Mouse (Mus musculus) kidney, embryonic 16.5 days (tissue): ENCODE results near the gene Gstm7. TPM values are rescaled to one million over a fixed set of nuclear protein-coding genes. Genes with fewer than 3 reads are reported as not detected.
A peak's percentile ranks its signal among the peaks of the same experiment; 100 is the strongest.

ENCODE experiments used
- ATAC-seq: fragments of 200-750 bp; cut with Nextera tagmentation; 2 replicates; pipeline ENCODE4 v1.8.0; 2017; ENCODE audit warnings: moderate TSS enrichment; ENCODE audit not compliant: low FRiP score, low TSS enrichment
- H3K27ac ChIP-seq: fragments of 300-500 bp; sonication (generic); 2 replicates; pipeline ENCODE4 v1.5.1; 2014; ENCODE audit warnings: low read length
- H3K27me3 ChIP-seq: fragments of 300-500 bp; sonication (generic); 2 replicates; pipeline ENCODE4 v1.6.1; 2014; ENCODE audit warnings: low read length, control low read depth, mixed read lengths; ENCODE audit not compliant: insufficient read depth
- H3K36me3 ChIP-seq: fragments of 300-500 bp; sonication (generic); 2 replicates; pipeline ENCODE4 v1.6.1; 2014; ENCODE audit warnings: low read length, control low read depth, mixed read lengths; ENCODE audit not compliant: insufficient read depth
- H3K4me1 ChIP-seq: fragments of 300-500 bp; sonication (generic); 2 replicates; pipeline ENCODE4 v1.6.1; 2014; ENCODE audit warnings: low read length, control low read depth, mixed read lengths; ENCODE audit not compliant: insufficient read depth
- H3K4me2 ChIP-seq: fragments of 300-500 bp; sonication (generic); replicated peaks from 2 replicates; pipeline ENCODE4 v1.6.1; 2014; ENCODE audit warnings: low read depth, low read length
- H3K4me3 ChIP-seq: fragments of 300-500 bp; sonication (generic); 2 replicates; pipeline ENCODE4 v1.5.1; 2014; ENCODE audit warnings: mild to moderate bottlenecking, low read length
- H3K9ac ChIP-seq: fragments of 300-500 bp; sonication (generic); replicated peaks from 2 replicates; pipeline ENCODE4 v1.6.1; 2014; ENCODE audit warnings: low read length
- H3K9me3 ChIP-seq: fragments of 300-500 bp; sonication (generic); 2 replicates; pipeline ENCODE4 v1.6.1; 2016; ENCODE audit warnings: low read length, control low read depth
- WGBS: fragments of 180-500 bp; shearing (Covaris S2); extraction: QIAGEN DNeasy Blood & Tissue Kit; methylation state at CpG from one replicate; pipeline ENCODE4 v1.1.7; 2014; 5-methylcytosine and 5-hydroxymethylcytosine counted together
- polyA plus RNA-seq: library from polyadenylated mRNA; unstranded; fragments of >200 nt; fragmentation: Nextera tagmentation; extraction: Ambion mirVana; gene quantifications from 2 replicates; pipeline ENCODE4 v1.2.1, GENCODE M21; 2015

Gstm7 gene
- polyA plus RNA-seq, 1 experiment from 2014 or later = 16.9 TPM

DNA sequence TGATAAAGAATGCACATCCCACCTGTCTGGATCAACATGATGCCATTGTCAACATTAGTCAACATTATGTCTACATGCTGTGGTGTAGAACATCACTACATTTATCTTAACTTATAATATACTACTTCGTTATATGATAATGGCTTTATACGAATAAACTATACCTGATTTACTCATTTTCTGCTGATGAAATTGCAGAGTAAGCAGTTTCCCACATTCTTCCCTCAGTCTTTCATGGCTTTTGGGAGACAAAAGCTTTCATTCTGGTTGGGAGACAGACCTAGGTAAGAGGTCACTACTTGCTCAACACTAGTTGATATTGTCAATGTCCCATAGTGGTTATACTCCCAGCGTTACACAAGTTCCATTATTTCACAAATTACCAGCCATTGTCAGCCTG, 6.3 kb downstream of the Gstm7 start:
- Histone ChIP-seq H3K36me3 (no peaks in the 10 kb centered on the region), H3K9me3 (no peaks in the 10 kb centered on the region), H3K4me1 (no peaks in the 10 kb centered on the region), H3K27me3 (no peaks in the 10 kb centered on the region), H3K4me3 (no peak overlapping the region), H3K4me2 (no peak overlapping the region), H3K27ac (no peak overlapping the region), H3K9ac (no peak overlapping the region)
- WGBS = 89% methylated on average over 3 of the region's 3 CpGs
- no peak for ATAC-seq

- no peaks in the 10 kb centered on the region for H3K36me3 ChIP-seq
- H3K9ac ChIP-seq = no peak overlapping the region
- H3K27me3 ChIP-seq = no peaks in the 10 kb centered on the region
- no peak for ATAC-seq
- WGBS = 91% methylated on average over 5 of the region's 5 CpGs
- no peak overlapping the region for H3K4me3 ChIP-seq
- no peak overlapping the region for H3K4me2 ChIP-seq
- no peak overlapping the region for H3K27ac ChIP-seq
- no peaks in the 10 kb centered on the region for H3K9me3 ChIP-seq
- H3K4me1 ChIP-seq = no peaks in the 10 kb centered on the region
Measured at GRCm38 (mm10) chr3:107920348-107920747, 11.3 kb downstream of the Gstm7 start.

DNA sequence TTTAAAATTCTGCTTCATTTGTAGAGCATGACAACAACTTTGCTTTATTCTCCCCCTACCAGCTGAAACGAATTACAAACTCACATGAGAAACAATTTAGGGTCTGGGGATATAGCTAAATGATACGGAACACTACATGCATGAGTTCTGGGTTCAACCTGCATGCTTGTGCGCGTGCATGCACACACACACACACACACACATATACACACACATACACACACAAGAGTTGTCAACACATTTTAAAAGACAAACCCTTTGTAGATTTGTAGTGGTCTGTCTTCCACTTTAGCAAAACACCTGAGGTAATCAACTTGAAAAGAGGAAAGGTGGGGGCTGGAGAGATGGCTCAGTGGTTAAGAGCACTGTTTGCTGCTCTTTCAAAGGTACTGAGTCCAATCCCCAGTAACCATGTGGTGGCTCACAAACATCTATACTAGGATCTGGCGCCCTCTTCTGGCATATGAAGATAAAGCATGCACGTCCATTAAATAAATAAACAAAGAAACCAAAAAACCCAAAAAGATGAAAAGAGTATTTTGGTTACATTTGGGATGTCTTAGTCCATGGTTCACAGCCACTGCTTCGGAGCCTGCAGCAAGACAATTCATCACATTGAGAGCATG, 13.7 kb downstream of the Gstm7 start:
- Histone ChIP-seq H3K27ac (no peak overlapping the region), H3K36me3 (no peaks in the 10 kb centered on the region), H3K27me3 (no peaks in the 10 kb centered on the region), H3K4me1 (no peaks in the 10 kb centered on the region), H3K4me2 (no peak overlapping the region), H3K9me3 (no peaks in the 10 kb centered on the region; the same call in 1 of the 2 replicates), H3K9ac (no peak overlapping the region), H3K4me3 (no peak overlapping the region)
- ATAC-seq = peak; percentile 63; the same call in 1 of the 2 replicates
- 55% methylated on average over 7 of the region's 7 CpGs for WGBS

DNA sequence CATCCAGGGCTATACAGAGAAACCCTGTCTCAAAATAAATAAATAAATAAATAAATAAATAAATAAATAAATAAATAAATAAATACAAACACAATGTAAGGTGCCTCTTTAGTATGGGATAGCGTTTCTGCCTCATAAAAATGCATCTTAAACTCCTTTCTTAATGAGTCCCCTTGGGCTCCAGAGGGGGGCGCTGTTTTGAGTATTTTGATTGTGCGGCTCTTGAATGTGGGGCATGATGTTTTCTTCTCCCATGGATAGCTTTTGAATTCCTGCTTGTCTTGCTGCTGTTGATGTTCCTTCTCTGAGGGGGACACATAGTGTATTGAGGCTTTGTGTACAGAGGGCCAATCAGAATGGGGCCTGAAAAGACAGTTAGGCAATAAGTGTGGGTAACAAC, 14.5 kb downstream of the Gstm7 start:
- Histone ChIP-seq H3K4me1 (no peaks in the 10 kb centered on the region), H3K27ac (no peak overlapping the region), H3K4me3 (no peak overlapping the region), H3K27me3 (no peaks in the 10 kb centered on the region), H3K9me3 (no peaks in the 10 kb centered on the region; the same call in 1 of the 2 replicates), H3K9ac (no peak overlapping the region), H3K4me2 (no peak overlapping the region), H3K36me3 (no peaks in the 10 kb centered on the region)
- WGBS = 82% methylated on average over 3 of the region's 3 CpGs
- ATAC-seq = no peak

DNA sequence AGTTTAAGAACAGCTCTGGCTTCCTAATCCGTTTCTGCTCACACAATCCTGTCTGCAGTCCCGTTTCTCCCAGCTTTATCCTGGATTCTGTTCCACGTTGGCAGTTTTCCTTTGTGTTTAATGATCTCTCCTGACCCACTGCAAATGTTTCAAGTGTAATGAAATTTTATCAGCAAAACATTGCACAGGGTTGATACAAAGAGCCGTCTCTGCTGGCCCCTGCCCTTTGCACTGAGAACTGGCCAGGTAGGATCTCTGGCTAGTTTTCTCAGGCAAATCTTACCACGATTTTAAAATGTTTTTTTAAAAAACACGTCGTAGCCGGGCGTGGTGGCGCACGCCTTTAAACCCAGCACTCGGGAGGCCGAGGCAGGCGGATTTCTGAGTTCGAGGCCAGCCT, 14.9 kb downstream of the Gstm7 start:
- no peak overlapping the region for H3K4me2 ChIP-seq
- 73% methylated on average over 15 of the region's 15 CpGs for WGBS

GRCm38 (mm10) chr3:107905942-107906341, 25.7 kb downstream of the Gstm7 start:
- WGBS = 41% methylated on average over 6 of the region's 6 CpGs
- ATAC-seq = no peak

More for the DNA sequence above, 14.9 kb downstream of the Gstm7 start:
- Histone ChIP-seq H3K27me3 (no peaks in the 10 kb centered on the region), H3K9ac (no peak overlapping the region), H3K4me1 (no peaks in the 10 kb centered on the region), H3K36me3 (no peaks in the 10 kb centered on the region), H3K9me3 (no peaks in the 10 kb centered on the region; the same call in 1 of the 2 replicates), H3K27ac (no peak overlapping the region), H3K4me3 (no peak overlapping the region)
- no peak for ATAC-seq

DNA sequence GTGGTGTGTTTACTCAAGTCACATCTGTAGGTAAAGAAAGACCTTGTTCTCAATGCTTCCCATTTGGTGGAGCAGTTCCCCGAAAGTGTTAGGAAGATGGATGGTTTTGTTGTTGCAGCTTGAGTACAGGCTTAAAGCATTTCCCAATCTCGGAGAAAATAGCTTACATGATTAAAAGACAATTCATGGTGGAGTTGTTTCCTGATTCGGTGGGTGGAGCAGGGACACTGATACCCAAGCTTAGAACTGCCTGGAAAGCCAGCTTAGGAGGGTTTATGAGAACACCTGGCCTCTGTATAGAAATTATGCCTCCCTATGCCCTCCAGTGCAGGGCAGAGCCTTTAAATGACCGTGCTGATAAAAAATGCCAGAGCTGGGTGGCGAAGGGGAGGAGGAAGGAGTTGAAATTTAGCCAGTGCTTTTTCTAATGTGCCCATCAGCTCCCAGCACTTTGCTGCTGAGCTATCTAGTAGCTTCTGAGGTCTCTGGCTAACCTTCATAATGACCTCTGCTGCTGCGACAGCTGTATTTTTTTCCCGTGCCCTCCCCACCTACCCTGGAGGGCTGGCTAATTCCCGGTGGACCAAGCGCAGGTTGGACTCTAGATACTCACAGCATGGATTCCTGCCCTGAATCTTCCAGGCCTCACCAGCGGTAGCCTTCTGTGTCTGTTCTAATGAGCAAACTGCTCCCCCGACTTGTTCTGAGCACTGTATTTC, 30.5 kb downstream of the Gstm7 start:
- Histone ChIP-seq H3K4me3 (no peak overlapping the region), H3K27ac (no peak overlapping the region; the same call in 1 of the 2 replicates), H3K27me3 (no peaks in the 10 kb centered on the region), H3K4me1 (peaks cover 13% of the 10 kb centered on the region), H3K36me3 (no peaks in the 10 kb centered on the region), H3K4me2 (no peak overlapping the region), H3K9ac (no peak overlapping the region), H3K9me3 (no peaks in the 10 kb centered on the region)
- 42% methylated on average over 11 of the region's 11 CpGs for WGBS
- peak; percentile 53 for ATAC-seq

More at GRCm38 (mm10) chr3:107905942-107906341, 25.7 kb downstream of the Gstm7 start:
- Histone ChIP-seq H3K4me3 (no peak overlapping the region), H3K9ac (no peak overlapping the region), H3K27ac (no peak overlapping the region), H3K9me3 (no peaks in the 10 kb centered on the region), H3K4me2 (no peak overlapping the region), H3K27me3 (no peaks in the 10 kb centered on the region), H3K4me1 (peaks cover 5% of the 10 kb centered on the region; the same call in 1 of the 2 replicates), H3K36me3 (no peaks in the 10 kb centered on the region)

GRCm38 (mm10) chr3:107898691-107899090, 32.9 kb downstream of the Gstm7 start:
- Histone ChIP-seq H3K4me1 (peaks cover 19% of the 10 kb centered on the region), H3K9ac (no peak overlapping the region), H3K27ac (peak overlapping the region; percentile 10; the same call in 1 of the 2 replicates), H3K36me3 (no peaks in the 10 kb centered on the region), H3K4me3 (no peak overlapping the region), H3K9me3 (no peaks in the 10 kb centered on the region), H3K4me2 (no peak overlapping the region), H3K27me3 (no peaks in the 10 kb centered on the region)
- 86% methylated on average over 13 of the region's 13 CpGs for WGBS
- no peak for ATAC-seq

DNA sequence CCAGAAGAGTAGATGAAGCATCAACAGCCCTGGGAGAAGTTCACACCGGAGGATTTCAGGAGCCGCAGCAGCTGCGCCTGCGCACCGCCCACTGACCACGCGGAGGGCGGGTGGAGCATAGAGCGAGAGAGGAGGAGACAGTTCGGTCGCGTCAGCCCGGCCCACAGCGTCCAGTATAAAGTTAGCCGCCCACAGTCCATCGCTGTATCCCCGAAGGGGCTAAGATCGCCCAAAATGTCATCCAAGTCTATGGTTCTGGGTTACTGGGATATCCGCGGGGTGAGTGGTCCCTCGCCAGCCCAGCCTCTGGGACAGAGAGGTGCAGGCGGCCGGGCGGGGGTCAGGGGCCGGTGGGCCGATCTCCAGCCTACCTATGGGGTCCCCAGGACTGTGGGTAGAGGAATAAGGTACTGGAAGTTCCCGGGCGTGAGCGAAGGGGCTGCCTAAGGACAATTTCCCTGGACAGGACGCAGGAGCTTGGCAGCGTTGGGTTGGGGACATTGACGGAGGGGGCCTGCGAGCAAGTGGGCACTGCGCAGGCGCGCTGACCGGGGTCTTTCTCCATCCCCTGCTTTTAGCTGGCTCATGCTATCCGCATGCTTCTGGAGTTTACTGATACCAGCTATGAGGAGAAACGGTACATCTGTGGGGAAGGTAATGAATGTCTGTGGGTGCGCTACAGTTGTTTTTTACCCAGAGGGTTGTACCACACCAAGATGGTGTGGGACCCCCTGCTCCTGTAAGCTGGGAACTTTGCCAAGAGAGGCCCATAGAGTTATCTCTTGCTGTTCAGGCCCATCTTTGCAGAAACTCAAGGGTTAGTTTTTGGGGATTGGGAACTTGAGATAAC, 35.7 kb downstream of the Gstm7 start, which contains the start of gene Gstm5:
Gene Gstm5, plus strand, starts transcription at position 102 of the 850 bp plus-strand sequence.
- no peaks in the 10 kb centered on the region for H3K36me3 ChIP-seq
- peak within 1 kb of the TSS; percentile 68 for H3K4me3 ChIP-seq
- H3K4me2 ChIP-seq = peak within 1 kb of the TSS; percentile 84
- ATAC-seq = peak; percentile 98
- peaks cover 14% of the 10 kb centered on the region for H3K4me1 ChIP-seq
- H3K9ac ChIP-seq = peak within 1 kb of the TSS; percentile 88
- peak within 1 kb of the TSS; percentile 72; the same call in 1 of the 2 replicates for H3K27ac ChIP-seq
- H3K27me3 ChIP-seq = no peaks in the 10 kb centered on the region
- WGBS = 8% methylated on average over 40 of the region's 40 CpGs
- no peaks in the 10 kb centered on the region for H3K9me3 ChIP-seq
